Mouse (Mus musculus): ENCODE measurements at regions not wholly inside any gene's neighbourhood (a gene's known extent, or its start where the extent isn't known, plus 50 kb on each side); places are given as distances from the start of the nearest gene placed in this dataset.

DNA sequence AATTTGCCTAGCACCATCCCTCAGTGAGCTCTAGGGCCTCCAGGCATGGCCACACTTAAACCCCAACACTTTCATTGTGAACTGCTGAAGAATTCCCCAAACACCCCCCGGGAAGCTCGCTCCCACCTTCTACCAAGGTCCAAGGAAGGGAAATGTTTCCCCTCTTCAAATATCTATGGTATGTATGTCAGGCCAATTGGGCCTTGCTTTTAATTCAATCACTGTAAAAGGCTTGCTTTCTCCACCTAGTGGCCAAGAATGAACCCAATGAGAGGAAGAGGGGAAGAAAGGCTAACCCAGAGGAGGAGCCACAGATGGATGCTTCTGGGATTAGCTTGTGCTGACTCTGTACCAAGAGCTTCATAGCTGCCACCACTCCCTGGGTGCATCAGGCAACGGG is 336.3 kb upstream of the Tgfbr2 start:
- no peak for DNase-seq

DNA sequence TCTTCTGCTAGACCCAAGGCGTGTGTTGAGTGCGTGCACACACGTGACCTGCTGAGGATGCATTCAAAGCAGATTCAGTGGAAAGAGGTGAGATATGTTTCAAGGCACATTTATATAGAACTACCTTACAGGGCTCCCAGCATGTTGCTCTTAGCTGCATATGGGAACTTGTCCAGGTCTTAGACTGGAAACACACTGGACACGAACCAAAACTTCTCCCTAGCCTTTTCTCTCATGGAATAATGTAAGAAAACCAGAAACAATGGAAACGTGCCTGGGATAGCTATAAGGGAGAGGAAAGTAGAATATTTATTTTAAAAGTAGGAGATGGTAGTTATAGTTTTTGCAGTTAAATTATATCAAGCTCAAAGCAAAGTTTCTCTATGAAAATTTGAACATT is 332.6 kb upstream of the Tgfbr2 start:
- DNase-seq, result no peak

DNA sequence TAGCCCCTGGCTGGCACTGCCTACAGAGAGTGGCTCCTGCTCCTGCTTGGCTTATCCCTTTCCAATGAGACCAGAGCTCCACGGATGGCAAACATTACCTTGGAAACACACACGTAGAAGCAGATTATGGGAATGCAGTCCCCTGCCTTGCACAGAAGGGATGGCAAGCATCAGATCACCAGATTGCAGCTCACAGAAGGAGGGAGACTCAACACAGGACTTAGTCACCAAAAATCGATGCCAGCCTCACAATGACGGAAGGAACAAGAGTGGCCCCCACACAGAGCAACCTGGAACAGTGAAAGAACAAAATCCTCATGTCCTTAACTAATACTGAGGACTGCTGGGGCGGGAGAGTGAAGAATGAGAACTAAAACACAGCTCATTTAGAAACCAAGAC is 327.7 kb upstream of the Tgfbr2 start:
- no peak for DNase-seq

DNA sequence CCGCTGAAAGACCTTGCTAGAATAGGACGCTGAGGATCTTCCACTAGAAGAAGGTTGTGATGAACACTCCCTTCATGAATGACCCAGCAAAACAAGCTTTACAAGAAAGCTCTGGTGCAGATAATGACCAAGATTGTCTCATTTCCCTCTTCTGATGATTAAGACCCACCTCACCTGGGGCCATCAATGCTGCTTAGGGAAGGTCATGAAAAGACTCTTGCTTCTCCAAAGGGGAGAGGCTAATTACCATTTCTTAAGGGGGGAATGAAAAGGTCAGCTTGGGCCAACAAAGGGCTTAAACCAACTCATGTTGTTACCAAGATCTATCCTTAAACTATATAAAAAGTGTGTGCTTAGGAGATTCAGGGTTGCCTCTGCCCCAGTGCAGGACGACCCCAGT is 325.8 kb upstream of the Tgfbr2 start:
- DNase-seq, result no peak

- DNase-seq, result no peak
Measured at GRCm38 (mm10) chr9:116491227-116491626, 316.1 kb upstream of the Tgfbr2 start.

DNA sequence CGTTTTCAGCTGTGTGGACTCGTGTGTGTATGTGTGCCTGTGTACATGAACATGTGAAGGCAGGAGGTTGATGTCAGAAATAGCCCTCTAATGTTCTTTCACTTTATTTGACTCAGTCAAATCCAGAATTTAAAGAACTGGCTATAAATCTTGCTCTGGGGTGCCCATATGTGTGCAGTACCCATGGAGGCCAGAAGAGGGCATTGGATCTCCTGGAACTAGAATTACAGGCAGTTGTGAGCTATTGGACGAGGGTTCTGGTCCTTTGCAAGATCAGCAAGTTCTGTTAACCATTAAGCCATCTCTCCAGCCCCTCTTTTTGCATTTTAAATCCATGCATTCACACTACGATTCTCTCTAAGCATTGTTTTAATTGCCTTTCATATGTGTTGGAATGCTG is 314.6 kb upstream of the Tgfbr2 start:
- DNase-seq, result peak; percentile 23 to 31

DNA sequence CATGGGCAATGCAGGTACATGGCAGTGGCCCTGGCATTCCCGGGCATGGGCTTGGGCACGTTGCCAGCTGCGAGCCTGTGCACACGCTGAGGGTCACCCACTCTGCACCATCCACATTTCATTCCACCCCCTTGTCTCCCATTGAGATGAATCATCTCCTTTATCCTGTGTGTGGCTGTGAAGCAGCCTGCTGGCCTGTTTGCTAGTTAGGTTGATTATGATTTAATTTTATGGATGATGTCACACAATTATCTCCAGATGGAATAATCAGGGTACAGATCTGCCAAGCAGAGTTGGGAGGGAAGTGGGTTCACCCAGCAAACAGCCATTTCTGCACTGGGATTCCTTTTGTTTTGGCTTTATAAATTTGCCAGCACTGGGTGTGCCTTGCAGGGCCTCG is 314.1 kb upstream of the Tgfbr2 start:
- DNase-seq, result no peak

DNA sequence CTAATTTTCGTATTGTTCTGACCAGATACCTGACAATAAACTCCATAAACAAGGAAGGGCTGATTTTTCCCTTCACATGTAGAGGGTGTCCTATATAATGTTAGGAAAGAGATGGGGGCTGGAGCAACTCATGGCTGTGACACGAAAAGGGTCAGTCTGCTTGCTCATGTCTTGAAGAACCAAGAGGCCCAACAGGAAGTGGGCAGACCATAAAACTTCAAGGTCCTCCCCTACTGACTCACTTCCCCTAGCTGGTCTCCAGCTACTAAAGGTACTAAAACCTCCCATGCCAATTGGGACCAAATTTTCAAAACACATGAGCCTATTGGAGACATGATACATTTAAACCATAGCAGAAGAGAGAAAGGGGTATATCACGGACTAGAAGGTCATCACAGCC is 302.1 kb upstream of the Tgfbr2 start:
- DNase-seq, result no peak

DNA sequence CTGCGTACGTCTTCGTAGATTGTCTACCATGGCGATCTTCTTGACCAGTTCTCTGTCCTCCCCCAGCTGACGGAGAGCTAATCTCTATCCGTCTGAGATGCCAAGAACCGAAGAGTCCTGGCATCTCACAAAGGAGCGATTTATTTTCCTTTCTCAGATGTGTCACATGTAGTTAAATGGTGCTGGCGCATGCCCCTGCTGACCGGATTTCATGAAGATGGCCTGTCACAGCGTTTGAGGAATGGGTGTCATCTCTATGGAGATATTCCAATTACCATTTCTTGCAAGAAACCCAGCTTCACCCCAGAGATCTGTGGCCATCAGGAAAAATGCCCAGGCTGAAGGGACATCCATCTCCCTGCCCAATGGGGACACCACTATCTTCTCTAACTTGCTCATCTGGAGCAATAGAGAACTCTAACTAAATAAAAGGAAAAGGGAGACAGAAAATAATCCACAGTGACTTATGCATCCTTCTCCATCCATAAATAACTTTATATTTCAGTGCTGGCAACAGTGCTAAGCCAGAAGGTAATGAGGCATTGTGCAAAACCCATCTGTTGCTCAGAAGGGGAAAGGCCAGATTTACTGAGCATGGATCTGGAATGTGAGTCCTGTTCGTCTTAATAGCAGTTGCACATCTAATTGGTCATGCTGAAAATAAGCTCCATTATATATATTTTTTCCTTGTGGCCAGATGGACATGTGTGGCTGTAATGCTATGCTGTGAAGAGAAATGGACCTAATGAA is 300.2 kb upstream of the Tgfbr2 start:
- no peak for DNase-seq

- DNase-seq, result peak; percentile 8 to 18
Measured at GRCm38 (mm10) chr9:116472855-116473254, 297.7 kb upstream of the Tgfbr2 start.

DNA sequence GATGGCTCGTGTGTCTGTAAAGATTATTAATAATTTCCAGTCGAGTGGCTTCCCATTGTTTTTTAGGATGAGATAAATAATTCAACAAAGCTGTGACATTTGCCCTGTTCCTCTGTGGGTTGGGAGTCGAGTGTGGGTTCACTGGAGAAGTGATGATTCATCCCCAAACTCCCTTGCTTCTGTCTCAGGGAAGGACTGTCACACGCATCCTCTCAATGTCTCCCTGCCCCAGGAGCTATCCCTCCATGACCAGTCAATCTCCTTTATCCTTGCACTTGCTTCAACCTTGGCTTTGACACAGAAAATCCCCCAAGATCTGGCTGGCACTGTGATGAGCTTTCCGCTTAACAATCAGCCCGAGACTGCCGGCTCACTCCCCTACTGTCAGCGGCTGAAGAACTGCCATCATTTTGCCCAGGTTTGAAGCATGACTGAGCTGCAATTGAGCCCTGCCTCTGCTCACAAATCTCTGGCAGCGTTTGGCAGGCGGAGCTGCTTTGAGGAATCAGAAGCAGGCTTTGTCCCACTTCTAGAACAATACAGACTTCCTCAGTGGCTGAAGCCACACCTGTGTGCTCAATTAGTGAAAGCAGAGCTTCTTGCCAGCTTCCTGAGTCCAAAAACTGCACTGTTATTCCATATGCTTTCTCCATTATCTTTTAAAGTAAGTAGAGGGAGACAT is 293.6 kb upstream of the Tgfbr2 start:
- DNase-seq, result no peak

DNA sequence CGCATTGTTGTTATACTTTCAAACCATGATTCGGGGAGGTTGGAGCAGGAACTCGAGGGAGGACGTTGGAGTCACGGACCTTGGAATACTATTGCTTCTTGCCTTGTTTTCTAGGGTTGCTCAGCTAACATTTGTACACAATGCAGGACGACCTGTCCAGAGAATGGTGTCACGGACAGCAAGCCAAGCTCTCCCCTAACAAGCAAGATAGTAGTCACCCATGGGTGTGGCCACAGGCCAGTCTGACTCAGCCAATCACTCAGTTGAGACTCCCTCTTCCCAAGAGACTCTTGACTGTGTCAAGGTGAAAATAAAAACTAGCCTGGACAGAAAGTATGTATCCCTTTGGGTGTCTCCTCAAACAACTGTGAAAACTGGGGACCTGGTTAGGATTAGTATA is 291.2 kb upstream of the Tgfbr2 start:
- DNase-seq, result no peak

GRCm38 (mm10) chr9:116464626-116465025 is 289.5 kb upstream of the Tgfbr2 start:
- DNase-seq, result no peak

DNA sequence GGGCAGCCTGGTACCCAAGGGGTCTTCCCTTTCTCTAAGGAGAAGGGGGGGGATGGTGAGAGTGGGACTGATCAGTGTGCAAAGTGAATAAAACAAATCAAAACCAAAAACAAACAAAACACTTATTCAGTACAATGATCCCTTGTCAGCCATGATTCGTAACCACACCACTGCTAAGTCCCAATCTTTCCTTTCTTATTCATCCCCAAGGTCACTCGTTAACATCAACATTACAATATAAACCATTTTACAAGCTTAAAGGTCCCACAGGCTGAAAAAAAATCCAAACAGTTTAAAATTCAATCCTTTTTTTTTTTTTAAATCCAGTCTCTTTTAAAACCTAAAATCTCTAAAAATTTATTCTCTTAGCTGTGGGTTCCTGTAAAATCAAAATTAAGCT is 287.1 kb upstream of the Tgfbr2 start:
- no peak for DNase-seq

DNA sequence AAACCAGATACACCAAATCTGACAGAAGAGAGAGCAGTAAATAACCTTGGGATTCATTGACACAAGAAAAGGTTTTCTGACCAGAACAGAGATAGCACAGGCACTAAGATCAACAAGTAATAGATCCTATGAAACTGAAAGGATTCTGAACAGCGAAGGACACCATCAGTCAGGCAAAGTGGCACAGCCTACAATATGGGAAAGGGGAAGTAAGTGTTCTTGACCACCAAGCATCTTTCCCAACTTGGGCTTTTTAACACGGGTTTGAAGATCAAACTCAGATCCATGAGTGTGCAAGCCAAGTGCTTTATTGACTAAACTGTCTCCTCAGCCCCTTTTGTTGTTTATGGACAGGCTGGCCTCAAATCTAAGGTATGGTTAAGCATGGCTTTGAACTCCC is 284.9 kb upstream of the Tgfbr2 start:
- no peak for DNase-seq

DNA sequence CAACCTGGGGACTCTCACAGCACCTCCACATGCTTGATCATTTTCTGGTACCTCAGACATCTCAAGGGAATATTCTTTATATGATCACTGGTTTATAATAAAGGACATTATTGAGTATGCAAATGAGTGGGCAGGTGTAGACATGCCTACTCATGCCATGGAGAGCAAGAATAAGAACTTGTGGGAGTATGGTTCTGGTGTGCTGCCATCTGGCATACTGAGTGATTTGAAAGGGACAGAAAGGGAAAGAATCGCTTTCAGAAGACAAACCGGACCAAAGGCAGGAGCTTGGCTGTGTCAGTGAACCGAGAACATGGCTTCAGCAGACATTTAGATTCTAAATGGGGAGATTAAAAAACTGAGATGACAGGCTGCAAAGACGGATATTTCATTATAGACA is 276.9 kb upstream of the Tgfbr2 start:
- DNase-seq, result no peak

DNA sequence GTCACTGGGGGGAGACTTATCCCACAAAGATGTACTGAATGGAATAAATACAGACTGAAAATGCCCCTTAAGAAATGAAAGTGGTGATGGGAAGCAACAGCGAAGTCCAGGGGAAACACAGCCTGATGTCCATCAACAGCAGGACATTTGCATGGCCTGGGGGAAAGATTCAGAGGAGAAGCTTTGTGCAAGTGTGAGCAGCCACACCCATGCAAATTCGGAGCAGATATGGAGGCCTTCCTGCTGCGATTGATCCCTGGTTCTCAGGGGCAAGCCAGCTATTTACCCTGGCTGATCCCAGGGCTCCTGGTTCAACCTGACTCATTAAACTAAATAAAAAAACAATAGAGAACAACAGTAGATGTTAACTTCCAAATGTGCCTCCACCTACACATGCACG is 275.7 kb upstream of the Tgfbr2 start:
- no peak for DNase-seq

DNA sequence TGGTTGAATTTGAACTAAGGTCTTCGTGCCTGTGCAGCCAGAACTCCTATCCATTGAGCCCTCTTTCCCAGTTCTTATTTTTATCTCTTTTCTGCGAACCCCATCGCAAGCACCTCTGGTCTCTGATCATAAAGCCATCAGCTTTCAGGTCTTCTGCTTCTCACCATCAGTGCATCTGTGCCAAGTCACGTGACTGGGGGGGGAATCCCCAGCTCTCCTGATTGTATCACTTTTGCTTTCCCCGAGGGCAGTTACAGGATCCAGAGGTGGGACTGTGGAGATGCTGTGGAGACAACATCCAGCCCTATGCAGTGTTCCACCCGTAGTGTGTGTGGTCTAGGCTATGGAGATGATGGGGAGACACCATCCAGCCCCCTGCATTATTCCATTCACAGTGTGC is 272.6 kb upstream of the Tgfbr2 start:
- DNase-seq, result no peak

DNA sequence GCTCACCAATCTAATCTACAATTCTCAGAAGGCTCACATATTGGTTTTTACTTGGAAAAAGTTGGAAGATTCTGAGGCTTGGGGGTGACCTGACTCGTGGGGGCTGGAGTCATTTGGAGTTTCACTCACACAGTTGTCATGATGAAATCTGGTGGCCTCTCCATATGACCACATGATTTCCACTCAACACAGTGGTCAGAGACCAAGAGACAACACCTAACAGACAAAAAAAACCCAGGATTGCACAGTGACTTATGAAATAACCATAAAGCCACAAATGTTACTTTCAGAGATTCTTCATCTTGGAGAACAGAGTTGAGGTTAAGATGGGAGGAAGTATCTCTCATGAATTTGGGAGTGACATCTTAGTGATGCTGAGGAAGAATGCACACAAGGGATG is 263.4 kb upstream of the Tgfbr2 start:
- DNase-seq, result no peak

DNA sequence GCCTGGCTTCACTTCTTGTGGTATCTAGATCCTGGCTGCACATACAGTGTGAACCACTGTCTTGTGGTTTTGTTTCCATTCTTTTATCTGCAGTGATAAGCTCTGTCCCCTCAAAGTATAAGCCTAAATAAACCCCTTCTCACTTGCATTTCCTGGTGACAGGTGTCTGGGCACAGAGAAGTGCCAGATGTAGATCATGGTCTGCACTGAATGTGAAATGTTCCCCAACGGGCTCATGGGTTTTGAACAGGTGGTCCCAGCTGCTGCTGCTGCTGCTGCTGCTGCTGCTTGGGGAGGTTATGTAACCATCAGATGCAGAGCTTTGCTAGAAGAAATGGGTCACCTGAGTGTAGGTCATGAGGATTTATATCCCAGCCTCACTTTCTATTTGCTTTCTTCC is 259.3 kb upstream of the Tgfbr2 start:
- DNase-seq, result no peak

DNA sequence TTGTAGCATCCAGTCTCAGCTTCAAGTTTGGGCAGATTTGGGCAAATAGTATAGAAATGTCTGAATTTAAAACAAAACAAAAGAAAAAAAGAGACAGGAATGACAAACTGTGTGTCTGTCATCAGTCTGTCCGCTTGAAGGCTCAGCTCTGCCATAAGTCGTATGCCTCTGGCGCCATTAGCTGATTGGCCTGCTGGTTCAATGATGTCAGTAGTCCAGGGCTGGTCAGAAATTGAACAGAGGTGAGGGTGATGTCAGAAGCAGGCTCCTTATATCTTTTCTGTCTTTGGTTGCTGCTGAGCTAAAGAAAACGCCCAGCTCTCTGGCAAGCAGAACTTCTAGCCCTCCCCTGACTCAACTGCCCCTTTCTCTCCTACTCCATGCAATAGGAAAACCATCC is 253.9 kb upstream of the Tgfbr2 start:
- DNase-seq, result no peak

DNA sequence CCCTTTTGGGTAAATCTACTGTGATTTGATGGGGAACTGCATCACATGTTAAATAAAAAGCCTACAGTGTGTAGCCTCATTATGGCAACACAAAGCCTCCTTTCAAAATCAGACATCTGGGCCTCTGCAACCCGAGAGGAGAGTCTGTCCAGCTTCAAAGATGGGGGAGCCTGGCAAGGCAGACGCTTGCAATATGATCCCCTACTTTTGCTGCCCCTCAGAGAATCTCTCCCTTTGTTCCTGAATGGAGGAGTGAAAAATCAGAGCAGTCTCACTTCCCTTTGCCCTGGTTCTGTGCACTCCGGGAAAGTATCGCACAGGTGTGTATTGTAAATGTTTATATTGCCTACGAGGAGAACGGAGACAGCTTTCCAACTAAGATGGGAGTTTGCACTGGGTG is 253.3 kb upstream of the Tgfbr2 start:
- no peak for DNase-seq

DNA sequence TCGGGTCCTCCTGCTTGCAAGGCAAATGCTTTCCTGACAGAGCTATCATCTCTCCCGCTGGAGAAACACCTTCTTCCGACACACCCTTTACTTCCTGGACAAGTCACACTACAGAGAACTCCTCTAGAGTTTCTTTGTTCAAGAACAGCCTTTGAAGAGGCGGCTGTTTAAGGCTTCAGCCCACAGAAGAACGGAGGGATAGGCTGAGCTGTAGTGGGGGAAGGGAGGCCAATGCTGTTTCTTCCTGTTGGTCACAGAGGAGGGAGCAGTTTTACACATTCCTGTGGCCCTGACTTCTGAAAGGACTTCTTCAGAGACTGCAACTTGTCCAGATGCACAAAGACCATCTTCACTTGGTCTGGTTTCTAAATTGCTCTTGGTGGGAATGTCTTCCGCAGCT is 252.1 kb upstream of the Tgfbr2 start:
- peak in 1 of 2 experiments; percentile 8 for DNase-seq

- peak; percentile 50 to 66 for DNase-seq
Measured at GRCm38 (mm10) chr9:116426269-116426999, 251.3 kb upstream of the Tgfbr2 start.
